Mouse (Mus musculus) brain, embryonic 14.5 days (tissue): ENCODE results near the gene Blm.

Experiments
- CTCF ChIP-seq: fragments of 200-500 bp; IDR thresholded peaks from 2 replicates; pipeline ENCODE4 v1.5.1; 2012; ENCODE audit warnings: inconsistent platforms, mild to moderate bottlenecking, moderate library complexity, borderline replicate concordance; ENCODE audit not compliant: insufficient read depth, insufficient read length; ENCODE audit errors: extremely low read depth
- POLR2A ChIP-seq: fragments of 200-500 bp; IDR thresholded peaks from 2 replicates; pipeline ENCODE4 v1.6.1; 2012; ENCODE audit warnings: mild to moderate bottlenecking, inconsistent platforms, borderline replicate concordance; ENCODE audit not compliant: poor library complexity, insufficient read depth, insufficient read length, severe bottlenecking; ENCODE audit errors: extremely low read depth

GRCm38 (mm10) chr7:80412279-80412678, 122.6 kb downstream of the Blm start:
- TF ChIP-seq POLR2A (no peak), CTCF (no peak)
